Mouse (Mus musculus) lung, adult 2 months (tissue): ENCODE results near the gene Tex11. TPM values are rescaled to one million over a fixed set of nuclear protein-coding genes. Genes with fewer than 3 reads are reported as not detected.

Experiments used
- DNase-seq: peaks from one replicate; pipeline ENCODE4 v3.0.0; 2022
- H3K4me1 ChIP-seq: fragments of 200-500 bp; 2 replicates; pipeline ENCODE4 v1.6.1; 2011; ENCODE audit warnings: low read length; ENCODE audit not compliant: control insufficient read depth, insufficient read depth
- H3K4me3 ChIP-seq: fragments of 200-500 bp; replicated peaks from 2 replicates; pipeline ENCODE3; 2011; ENCODE audit warnings: low read depth, mild to moderate bottlenecking, control low read depth, low read length; ENCODE audit errors: extremely low read depth
- CTCF ChIP-seq: fragments of 200-500 bp; IDR thresholded peaks from 2 replicates; pipeline ENCODE4 v1.5.1; 2011; ENCODE audit warnings: mild to moderate bottlenecking, low read length, control low read depth; ENCODE audit not compliant: insufficient read depth
- POLR2A ChIP-seq: fragments of 200-500 bp; IDR thresholded peaks from 2 replicates; pipeline ENCODE4 v1.6.1; 2011; ENCODE audit warnings: low read depth, mild to moderate bottlenecking, control low read depth, low read length, borderline replicate concordance; ENCODE audit errors: extremely low read depth
- WGBS: fragments of 180-500 bp; shearing (Covaris S2); methylation state at CpG from one replicate; pipeline ENCODE4 v1.1.7; 2018; 5-methylcytosine and 5-hydroxymethylcytosine counted together
- polyA plus RNA-seq: library from polyadenylated mRNA; depleted of rRNA; stranded (reverse); fragments of >200 nt; gene quantifications from 2 replicates; pipeline ENCODE4 v1.2.3, GENCODE M21; 2012; rRNA removed

Gene Tex11
- polyA plus RNA-seq, 1 experiment, result 0.12 TPM

GRCm38 (mm10) chrX:100796041-100796740, 263.3 kb downstream of the Tex11 start:
- WGBS, result 76% methylated on average over 6 of the region's 6 CpGs
- H3K4me3 ChIP-seq, result no peak overlapping the region

GRCm38 (mm10) chrX:100789322-100789721, 270.1 kb downstream of the Tex11 start:
- TF ChIP-seq POLR2A (no peak), CTCF (no peak)
- no peak for DNase-seq
- H3K4me3 ChIP-seq, result no peak overlapping the region
- H3K4me1 ChIP-seq, result no peaks in the 10 kb centered on the region; the same call in 1 of the 2 replicates
- 74% methylated on average over 4 of the region's 4 CpGs for whole genome bisulfite sequencing

More at GRCm38 (mm10) chrX:100796041-100796740, 263.3 kb downstream of the Tex11 start:
- H3K4me1 ChIP-seq, result no peaks in the 10 kb centered on the region; the same call in 1 of the 2 replicates
- no peak for DNase-seq
- TF ChIP-seq CTCF (no peak), POLR2A (no peak)

Other genes starting within 250 kb of the Tex11 start
- gene Slc7a3, start 26.4 kb upstream of the Tex11 start, polyA plus RNA-seq, result 1.3 and 2.7 TPM in 2 replicates
- gene Snx12, start 162.9 kb upstream of the Tex11 start, polyA plus RNA-seq, result 11.3 and 26.5 TPM in 2 replicates
- 41.7 and 55.6 TPM in 2 replicates for gene Foxo4, start 194.9 kb upstream of the Tex11 start, polyA plus RNA-seq
- 0.51 and 0.57 TPM in 2 replicates for gene Gm614, start 204.3 kb upstream of the Tex11 start, polyA plus RNA-seq
- gene Il2rg, start 208.6 kb upstream of the Tex11 start, polyA plus RNA-seq, result 38.0 and 60.3 TPM in 2 replicates
- gene Gm20489, start 209.4 kb upstream of the Tex11 start, polyA plus RNA-seq, result not detected in 2 replicates
- 109 and 128 TPM in 2 replicates for gene Med12, start 214.4 kb upstream of the Tex11 start, polyA plus RNA-seq
- 0.23 and 0.57 TPM in 2 replicates for gene Nlgn3, start 239.5 kb upstream of the Tex11 start, polyA plus RNA-seq